Mouse (Mus musculus) myocyte (in vitro differentiated cells): ENCODE data around the gene C3ar1. TPM values are rescaled to one million over a fixed set of nuclear protein-coding genes. Genes with fewer than 3 reads are reported as not detected.
A peak's percentile ranks its signal among the peaks of the same experiment; 100 is the strongest.

Source experiments
- H3K27me3 ChIP-seq: one replicate; pipeline ENCODE4 v1.6.1; 2011; ENCODE audit not compliant: control insufficient read depth, insufficient read depth, insufficient read length
- H3K36me3 ChIP-seq: one replicate; pipeline ENCODE4 v1.6.1; 2011; ENCODE audit not compliant: control insufficient read depth, insufficient read depth
- H3K4me2 ChIP-seq: one replicate; pipeline ENCODE4 v1.6.1; 2011; ENCODE audit warnings: low read depth, control low read depth
- H3K4me3 ChIP-seq: one replicate; pipeline ENCODE4 v1.5.1; 2011; ENCODE audit warnings: mild to moderate bottlenecking, control low read depth, moderate library complexity
- H3K79me2 ChIP-seq: one replicate; pipeline ENCODE4 v1.6.1; 2011; ENCODE audit not compliant: control insufficient read depth, insufficient read depth
- H3ac ChIP-seq: one replicate; pipeline ENCODE4 v1.6.1; 2011; ENCODE audit not compliant: control insufficient read depth, insufficient read length
- CEBPB ChIP-seq: IDR thresholded peaks from 2 replicates; pipeline ENCODE4 v1.6.1; 2011; ENCODE audit warnings: mild to moderate bottlenecking, moderate library complexity; ENCODE audit not compliant: poor library complexity, insufficient read depth, severe bottlenecking
- E2F4 ChIP-seq: IDR thresholded peaks from one replicate; pipeline ENCODE4 v1.6.1; 2011; ENCODE audit warnings: mild to moderate bottlenecking, control low read depth, moderate library complexity; ENCODE audit not compliant: insufficient read depth
- MAX ChIP-seq: IDR thresholded peaks from one replicate; pipeline ENCODE4 v1.6.1; 2011; ENCODE audit warnings: low read depth, mild to moderate bottlenecking, control low read depth
- MYOD1 ChIP-seq, 3 experiments: IDR thresholded peaks; one replicate each; pipeline ENCODE4 v1.6.1; 2011; ENCODE audit warnings: control low read depth in 2 of 3, low read depth in 2 of 3, mild to moderate bottlenecking in 2 of 3, moderate library complexity in 1 of 3; ENCODE audit not compliant: insufficient read length in 2 of 3, control insufficient read depth in 1 of 3
- MYOG ChIP-seq, 3 experiments: IDR thresholded peaks; one replicate each; pipeline ENCODE4 v1.6.1; 2011; ENCODE audit warnings: control low read depth in 2 of 3, low read depth in 2 of 3, mild to moderate bottlenecking in 2 of 3; ENCODE audit not compliant: insufficient read length in 2 of 3, control insufficient read depth in 1 of 3, insufficient read depth in 1 of 3
- POLR2A ChIP-seq: IDR thresholded peaks from one replicate; pipeline ENCODE4 v1.6.1; 2011; ENCODE audit warnings: low read depth, mild to moderate bottlenecking, control low read depth, moderate library complexity; ENCODE audit not compliant: insufficient read length
- POLR2AphosphoS2 ChIP-seq: IDR thresholded peaks from one replicate; pipeline ENCODE4 v1.6.1; 2011; ENCODE audit warnings: low read depth, control low read depth; ENCODE audit not compliant: insufficient read length
- REST ChIP-seq: IDR thresholded peaks from one replicate; pipeline ENCODE4 v1.6.1; 2011; ENCODE audit warnings: mild to moderate bottlenecking, control low read depth, moderate library complexity; ENCODE audit not compliant: insufficient read depth, insufficient read length
- SRF ChIP-seq: IDR thresholded peaks from one replicate; pipeline ENCODE4 v1.6.1; 2011; ENCODE audit warnings: low read depth; ENCODE audit not compliant: control insufficient read depth, insufficient read length
- TCF12 ChIP-seq: IDR thresholded peaks from one replicate; pipeline ENCODE4 v1.6.1; 2011; ENCODE audit warnings: mild to moderate bottlenecking, control low read depth; ENCODE audit not compliant: poor library complexity, insufficient read depth, severe bottlenecking
- TCF3 ChIP-seq: IDR thresholded peaks from one replicate; pipeline ENCODE4 v1.6.1; 2011; ENCODE audit warnings: low read depth, control low read depth; ENCODE audit not compliant: insufficient read length
- USF1 ChIP-seq: IDR thresholded peaks from one replicate; pipeline ENCODE4 v1.6.1; 2011; ENCODE audit warnings: low read depth, mild to moderate bottlenecking, control low read depth, moderate library complexity
- polyA plus RNA-seq: library from polyadenylated mRNA; unstranded; fragments of >200 nt; fragmentation: generic; extraction: Trizol; gene quantifications from one replicate; pipeline ENCODE4 v1.2.1, GENCODE M21; 2012; ENCODE audit warnings: missing spikeins

Gene C3ar1
- polyA plus RNA-seq, 1 experiment, result 0.19 TPM

GRCm38 (mm10) chr6:122810615-122811279 is 45.2 kb downstream of the C3ar1 start:
- peak overlapping the region; percentile 25 for H3ac ChIP-seq
- H3K36me3 ChIP-seq, result no peaks in the 10 kb centered on the region
- H3K79me2 ChIP-seq, result no peaks in the 10 kb centered on the region
- H3K27me3 ChIP-seq, result no peaks in the 10 kb centered on the region
- peak overlapping the region; percentile 96 for H3K4me2 ChIP-seq
- TF ChIP-seq REST (no peak), TCF12 (no peak), TCF3 (no peak), MAX (no peak), POLR2A (peak; percentile 47), SRF (peak; percentile 78), MYOD1 (IDR thresholded peaks at IDR 0.05; ENCODE audit: control insufficient read depth in 1 of 3, insufficient read length in 2 of 3, low read depth in 2 of 3) (no peak), MYOG (IDR thresholded peaks at IDR 0.05; ENCODE audit: control insufficient read depth in 1 of 3, insufficient read depth in 1 of 3, insufficient read length in 2 of 3, low read depth in 2 of 3) (no peak), E2F4 (no peak), POLR2AphosphoS2 (no peak), USF1 (no peak), CEBPB (no peak)
- peak overlapping the region; percentile 50 for H3K4me3 ChIP-seq

- no peaks in the 10 kb centered on the region for H3K27me3 ChIP-seq
- peak overlapping the region; percentile 25 for H3ac ChIP-seq
- peak overlapping the region; percentile 50 for H3K4me3 ChIP-seq
- H3K79me2 ChIP-seq, result no peaks in the 10 kb centered on the region
- TF ChIP-seq TCF12 (no peak), CEBPB (no peak), TCF3 (no peak), E2F4 (no peak)
- H3K4me2 ChIP-seq, result peak overlapping the region; percentile 96
- no peaks in the 10 kb centered on the region for H3K36me3 ChIP-seq
These were observed 45.8 kb downstream of the C3ar1 start for GRCm38 (mm10) chr6:122810022-122810614.

- no peak for TF ChIP-seq USF1
- TF ChIP-seq TCF3, result no peak
- Histone ChIP-seq H3K27me3 (peaks cover 7% of the 10 kb centered on the region), H3ac (no peak overlapping the region), H3K4me2 (no peak overlapping the region), H3K79me2 (no peaks in the 10 kb centered on the region), H3K4me3 (no peak overlapping the region), H3K36me3 (no peaks in the 10 kb centered on the region)
These were observed 51.5 kb downstream of the C3ar1 start for GRCm38 (mm10) chr6:122804418-122804817.

GRCm38 (mm10) chr6:122801801-122802514 is 54.0 kb downstream of the C3ar1 start:
- no peaks in the 10 kb centered on the region for H3K36me3 ChIP-seq
- peaks cover 7% of the 10 kb centered on the region for H3K27me3 ChIP-seq
- no peak overlapping the region for H3ac ChIP-seq
- TF ChIP-seq REST, result no peak
- TF ChIP-seq SRF, result no peak
- TF ChIP-seq CEBPB, result no peak
- TF ChIP-seq TCF12, result no peak
- no peak for TF ChIP-seq MYOD1 (IDR thresholded peaks at IDR 0.05; ENCODE audit: control insufficient read depth in 1 of 3, insufficient read length in 2 of 3, low read depth in 2 of 3)
- TF ChIP-seq MYOG (IDR thresholded peaks at IDR 0.05; ENCODE audit: control insufficient read depth in 1 of 3, insufficient read depth in 1 of 3, insufficient read length in 2 of 3, low read depth in 2 of 3), result no peak
- no peak for TF ChIP-seq POLR2A
- TF ChIP-seq USF1, result no peak
- TF ChIP-seq E2F4, result no peak
- no peak for TF ChIP-seq TCF3
- no peak for TF ChIP-seq MAX
- no peak for TF ChIP-seq POLR2AphosphoS2
- no peaks in the 10 kb centered on the region for H3K79me2 ChIP-seq
- H3K4me3 ChIP-seq, result peak overlapping the region; percentile 9
- peak overlapping the region; percentile 57 for H3K4me2 ChIP-seq

GRCm38 (mm10) chr6:122801301-122801800 is 54.6 kb downstream of the C3ar1 start, which contains the start of gene Slc2a3:
Slc2a3 (minus strand) TSS chr6:122801640.
- no peak within 1 kb of the TSS for H3ac ChIP-seq
- H3K79me2 ChIP-seq, result no peaks in the 10 kb centered on the region
- H3K36me3 ChIP-seq, result no peaks in the 10 kb centered on the region
- H3K4me3 ChIP-seq, result peak within 1 kb of the TSS; percentile 9
- peak within 1 kb of the TSS; percentile 57 for H3K4me2 ChIP-seq
- no peak for TF ChIP-seq MAX
- no peak for TF ChIP-seq MYOG (IDR thresholded peaks at IDR 0.05; ENCODE audit: control insufficient read depth in 1 of 3, insufficient read depth in 1 of 3, insufficient read length in 2 of 3, low read depth in 2 of 3)
- TF ChIP-seq POLR2AphosphoS2, result no peak
- TF ChIP-seq POLR2A, result no peak
- TF ChIP-seq TCF12, result no peak
- TF ChIP-seq SRF, result no peak
- no peak for TF ChIP-seq MYOD1 (IDR thresholded peaks at IDR 0.05; ENCODE audit: control insufficient read depth in 1 of 3, insufficient read length in 2 of 3, low read depth in 2 of 3)
- TF ChIP-seq USF1, result no peak
- no peak for TF ChIP-seq E2F4
- no peak for TF ChIP-seq REST
- TF ChIP-seq CEBPB, result no peak
- TF ChIP-seq TCF3, result no peak
- H3K27me3 ChIP-seq, result peaks cover 7% of the 10 kb centered on the region
